Mouse (Mus musculus): ENCODE results near the gene Gtf2h2.

- TF ChIP-seq CTCF (IDR thresholded peaks at IDR 0.05; ENCODE audit: control insufficient read depth, insufficient read depth, insufficient read length) (no peak), MYOD1 (IDR thresholded peaks at IDR 0.05; ENCODE audit: control insufficient read depth, insufficient read length, low read depth) (no peak)
These were observed 3.0 kb upstream of the Gtf2h2 start for GRCm38 (mm10) chr13:100495337-100495736.

All from C2C12 (cell line).